Mouse (Mus musculus) testis, adult 2 months (tissue): ENCODE results near the gene Man2a2.

Experiments
- CTCF ChIP-seq: fragments of 200-500 bp; IDR thresholded peaks from 2 replicates; pipeline ENCODE4 v1.5.1; 2012; ENCODE audit warnings: low read depth, mild to moderate bottlenecking, inconsistent platforms, low read length, moderate library complexity; ENCODE audit not compliant: control insufficient read depth, insufficient read depth, insufficient replicate concordance
- POLR2A ChIP-seq: fragments of 200-500 bp; IDR thresholded peaks from 2 replicates; pipeline ENCODE4 v1.6.1; 2012; ENCODE audit warnings: low read depth, mild to moderate bottlenecking, inconsistent platforms, low read length, moderate library complexity; ENCODE audit not compliant: control insufficient read depth

DNA sequence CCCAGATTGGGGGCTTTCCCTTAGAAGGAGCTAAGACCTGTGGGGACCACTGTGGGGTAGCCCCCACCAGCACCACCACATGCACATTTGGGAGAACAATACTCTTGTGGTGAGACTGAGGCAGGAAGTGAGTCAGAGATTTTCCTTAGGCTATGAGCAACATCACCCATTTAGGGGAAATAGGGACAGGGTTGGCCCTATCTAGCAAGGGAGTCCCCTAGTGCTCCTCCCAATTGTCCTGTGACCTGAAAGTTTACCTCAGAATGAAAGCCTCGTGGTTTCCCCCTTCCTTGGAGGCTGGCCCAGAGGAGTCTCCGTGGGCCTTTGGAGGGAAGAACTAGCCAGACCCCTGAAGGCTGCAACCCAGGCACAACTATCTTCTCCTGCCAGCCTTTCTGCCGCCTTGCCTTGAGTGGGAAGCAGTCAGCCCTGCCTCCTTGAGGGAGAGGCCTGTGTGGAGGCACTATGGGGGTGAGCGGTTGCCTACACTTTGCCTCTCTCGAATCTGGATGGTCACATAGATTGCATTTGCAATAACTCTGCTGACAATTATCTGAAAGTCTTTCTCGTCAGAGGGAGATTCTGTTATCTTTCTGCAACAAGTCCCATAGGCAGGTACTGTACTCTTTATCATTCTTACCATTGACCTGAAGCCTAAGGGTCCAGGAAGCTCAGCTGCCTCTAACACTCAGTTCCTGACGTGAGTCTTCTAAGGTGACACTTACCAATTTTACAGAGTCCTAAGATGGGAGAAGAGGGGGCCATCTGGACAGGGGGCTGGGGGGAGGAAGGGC is 33.1 kb upstream of the Man2a2 start:
- TF ChIP-seq POLR2A: no peak
- TF ChIP-seq CTCF: no peak
